Mouse (Mus musculus) mouse trophoblast stem cell (cell line): ENCODE data around the gene Adgrb3.

ENCODE experiments used
- in situ Hi-C, 2 experiments: fragments of 300-500 bp; cut with MseI, MboI; formaldehyde crosslinking; loops; 2 replicates in 1 of 2; 3 replicates in 1 of 2; pipeline ENCODE4 v1.15.1; 2025

Adgrb3 gene

DNA sequence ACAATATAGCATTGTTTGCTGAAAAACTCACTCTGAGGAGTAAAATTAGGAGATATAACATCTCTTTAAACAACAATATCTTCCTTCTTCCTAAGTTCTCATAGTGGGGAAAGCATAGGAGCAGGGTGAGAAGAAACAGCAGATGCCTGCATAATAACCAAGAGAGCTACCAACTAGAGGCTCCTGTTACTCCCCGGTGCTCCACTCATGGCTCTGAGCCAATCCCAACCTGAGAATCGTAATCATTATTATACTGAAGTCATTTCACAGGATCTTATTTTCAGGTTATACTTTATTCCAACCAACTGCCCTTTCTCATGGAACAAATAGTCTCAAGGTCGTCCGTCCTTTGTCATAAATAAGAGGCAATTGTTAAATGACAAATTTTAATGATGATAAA is 75.0 kb downstream of the Adgrb3 start:
- in situ Hi-C loops: no loop called here

DNA sequence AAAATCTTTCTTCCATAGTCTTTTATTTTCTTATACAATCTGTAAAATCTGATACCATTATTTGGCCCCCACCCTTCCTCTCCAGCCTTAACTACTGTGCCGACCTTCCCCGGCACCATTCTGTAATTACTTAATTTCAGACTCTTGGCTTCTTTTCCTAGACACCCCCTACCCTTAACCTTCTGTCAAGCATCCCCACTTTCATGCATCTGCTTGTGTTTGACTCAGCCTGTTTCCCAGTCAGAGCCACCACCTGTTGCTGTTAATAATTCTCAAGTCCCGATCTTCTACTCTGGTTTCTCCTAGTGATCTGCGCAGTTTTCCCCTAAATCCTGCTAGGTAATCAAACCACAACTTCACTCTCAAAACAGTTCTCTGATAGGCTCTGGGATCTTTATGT is 83.9 kb downstream of the Adgrb3 start:
- in situ Hi-C loops: no loop called here

DNA sequence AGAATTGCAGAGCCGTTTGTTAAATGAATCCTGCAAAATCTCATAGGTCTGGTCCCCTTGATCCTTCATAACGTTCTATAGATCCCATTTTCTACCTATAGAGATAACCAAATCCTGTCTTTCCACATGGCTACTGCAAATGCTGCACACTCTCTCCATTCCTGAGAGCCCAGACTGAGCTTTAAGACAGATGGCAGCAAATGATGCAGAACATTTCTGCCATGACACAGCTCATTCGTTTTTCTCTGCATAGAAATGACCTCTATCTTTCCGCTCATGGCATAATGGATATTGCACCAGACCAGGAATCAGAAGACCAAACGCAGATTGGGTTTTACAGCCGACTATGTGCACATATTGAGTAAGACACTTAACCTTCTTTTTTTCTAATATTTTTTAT is 84.8 kb downstream of the Adgrb3 start:
- in situ Hi-C loops: no loop called here

DNA sequence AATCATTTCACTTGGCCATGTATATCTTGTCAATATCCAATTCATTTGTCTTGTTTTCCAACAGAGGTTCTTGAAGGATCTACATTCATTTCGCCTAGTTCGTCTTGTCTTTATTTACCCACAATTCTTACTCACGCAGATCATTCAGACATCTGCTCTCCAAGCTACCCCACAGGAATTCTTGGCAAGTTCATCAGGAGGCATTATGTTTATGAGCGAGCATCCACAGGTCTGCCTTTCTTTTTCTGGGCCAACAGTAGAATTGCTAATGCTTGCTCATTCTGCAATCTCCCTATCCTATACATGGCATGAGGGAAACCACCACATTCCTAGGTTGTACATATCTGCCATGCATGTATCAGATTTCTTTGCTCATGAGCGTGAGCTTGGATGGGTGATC is 99.7 kb downstream of the Adgrb3 start:
- in situ Hi-C loops: no loop called here

DNA sequence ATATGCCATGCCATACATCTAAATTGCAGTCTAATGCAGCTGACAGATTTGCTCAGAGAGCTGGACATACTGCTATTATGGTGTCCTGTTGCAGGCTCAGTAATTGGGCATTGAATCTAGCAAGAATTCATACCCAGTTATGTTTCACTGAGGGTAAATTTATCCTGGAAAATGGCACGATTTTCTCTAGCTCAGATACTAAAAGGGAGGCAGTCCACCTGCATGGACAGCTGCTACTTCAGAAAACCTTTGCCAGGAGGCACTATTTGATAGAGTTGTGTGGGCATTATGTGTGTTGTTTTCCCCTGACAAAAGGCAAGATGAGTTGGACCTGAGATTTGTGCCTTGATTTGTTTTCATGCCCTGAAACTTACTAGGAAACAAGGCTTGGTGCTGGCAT is 118.0 kb downstream of the Adgrb3 start:
- in situ Hi-C loops: no loop called here

DNA sequence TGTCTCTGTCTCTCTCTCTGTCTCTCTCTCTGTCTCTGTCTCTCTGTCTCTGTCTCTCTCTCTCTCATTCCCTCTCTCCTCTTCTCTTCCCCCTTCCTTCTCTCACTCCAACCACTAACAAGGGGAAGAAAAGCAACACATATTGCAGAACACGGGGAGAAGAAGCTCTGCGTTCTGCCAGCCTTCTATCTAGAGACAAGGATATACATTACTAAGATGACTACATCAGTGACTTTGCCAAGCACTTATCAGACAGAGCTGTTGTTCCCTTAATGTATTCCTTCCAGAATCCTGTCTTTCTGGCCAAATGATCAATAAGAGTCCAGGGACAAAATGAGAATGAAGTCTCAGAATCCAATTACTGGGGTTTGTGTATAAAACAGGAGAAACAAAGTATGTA is 123.2 kb downstream of the Adgrb3 start:
- in situ Hi-C loops: no loop called here

DNA sequence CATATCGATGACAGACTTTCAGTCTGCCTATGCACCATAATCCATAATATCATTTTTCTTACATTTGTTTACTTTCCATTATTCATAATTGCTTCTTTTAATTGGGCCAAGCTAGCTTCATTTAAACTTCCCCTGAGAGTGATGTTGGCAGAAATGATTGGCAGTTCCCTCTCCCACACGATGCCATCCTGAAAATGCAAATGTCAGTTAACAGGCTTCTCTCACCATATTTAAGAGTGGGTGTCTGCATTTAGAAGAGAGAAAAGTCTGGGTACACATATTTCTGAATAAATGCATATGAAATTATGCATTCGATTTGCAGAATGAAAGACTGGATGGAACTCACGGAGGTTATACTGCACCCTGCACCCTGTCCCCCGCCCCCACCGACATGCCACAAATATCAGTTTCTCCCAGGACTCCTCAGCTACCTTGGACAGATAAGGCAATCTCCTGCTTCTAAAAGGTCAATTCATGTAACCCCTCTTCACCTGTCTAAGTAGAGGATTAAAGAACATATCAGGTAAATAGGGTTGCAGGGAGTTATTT is 130.7 kb downstream of the Adgrb3 start:
- in situ Hi-C loops: no loop called here

DNA sequence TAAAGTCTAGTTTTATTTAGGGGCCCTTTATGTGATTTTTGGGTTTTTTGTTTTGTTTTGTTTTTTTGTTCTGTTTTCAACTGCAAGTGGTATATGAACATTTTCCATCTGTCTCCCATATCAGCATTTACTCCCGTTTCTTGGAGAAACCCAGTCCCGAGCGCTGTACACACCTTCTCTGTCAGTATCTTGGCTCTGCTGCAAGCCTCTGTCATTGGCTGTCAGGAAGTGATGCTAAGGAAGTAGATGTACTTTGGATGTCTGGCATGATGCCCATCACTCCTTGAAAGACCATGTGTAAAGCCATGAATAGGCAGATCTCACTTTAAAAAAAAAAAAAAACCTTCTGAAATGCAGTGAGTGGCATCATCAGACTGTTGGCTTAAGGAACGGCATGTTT is 132.3 kb downstream of the Adgrb3 start:
- in situ Hi-C loops: no loop called here

DNA sequence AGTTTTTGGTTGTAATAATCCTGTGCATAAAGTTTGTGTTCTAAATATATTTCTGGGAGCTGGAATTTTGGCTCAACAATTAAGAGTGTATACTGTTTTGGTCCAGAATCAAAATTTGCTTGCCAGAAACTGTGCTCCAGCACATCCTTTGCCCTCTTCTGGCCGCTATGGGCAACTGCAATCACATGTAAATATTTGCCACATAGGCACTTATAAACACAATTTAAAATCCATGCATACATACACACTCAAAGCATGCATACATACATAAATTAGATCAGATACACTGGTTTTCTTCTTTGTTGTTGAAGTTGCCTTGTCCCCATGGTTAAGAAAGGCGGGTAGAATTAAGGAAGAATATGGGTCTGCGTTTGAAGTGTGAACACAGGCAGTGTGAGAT is 132.7 kb downstream of the Adgrb3 start:
- in situ Hi-C loops: no loop called here

DNA sequence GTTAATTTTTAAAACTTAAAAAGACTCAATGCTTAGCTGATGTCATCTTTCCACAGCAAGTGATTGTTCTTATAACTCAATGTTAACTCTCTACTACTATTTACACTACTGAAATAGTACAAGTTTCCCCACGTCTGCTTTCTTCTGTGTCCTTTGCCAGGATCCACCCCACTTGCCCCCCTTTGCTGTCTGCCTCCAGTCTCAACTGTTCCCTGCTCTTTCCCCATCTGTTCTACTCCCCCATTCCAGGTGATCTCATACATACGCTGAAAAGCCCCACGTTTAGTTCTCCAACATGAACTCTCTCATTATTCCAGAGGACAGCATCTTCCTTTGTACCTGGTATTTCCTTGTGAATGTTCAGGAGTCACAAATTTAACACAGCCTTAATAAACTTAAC is 147.4 kb downstream of the Adgrb3 start:
- in situ Hi-C loops: no loop called here

DNA sequence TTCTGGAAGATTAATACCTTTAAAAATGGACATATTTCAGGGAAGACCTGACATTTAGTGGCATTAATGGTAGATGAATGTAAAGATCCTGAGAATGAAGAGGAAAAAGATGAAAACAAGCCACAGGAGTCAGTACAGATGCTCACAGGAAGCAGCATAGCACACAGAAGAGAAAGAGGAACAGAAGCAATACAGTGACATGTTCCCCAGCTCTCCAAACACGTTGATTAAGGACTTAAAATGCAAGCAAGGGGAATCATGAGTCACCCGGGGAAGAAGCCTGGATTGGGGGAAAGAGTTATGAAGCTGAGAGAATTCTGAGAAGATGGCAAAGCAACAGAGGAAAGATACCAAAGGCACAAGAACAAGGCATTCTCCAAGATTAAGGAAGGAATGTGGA is 149.9 kb downstream of the Adgrb3 start:
- in situ Hi-C loops: no loop called here

DNA sequence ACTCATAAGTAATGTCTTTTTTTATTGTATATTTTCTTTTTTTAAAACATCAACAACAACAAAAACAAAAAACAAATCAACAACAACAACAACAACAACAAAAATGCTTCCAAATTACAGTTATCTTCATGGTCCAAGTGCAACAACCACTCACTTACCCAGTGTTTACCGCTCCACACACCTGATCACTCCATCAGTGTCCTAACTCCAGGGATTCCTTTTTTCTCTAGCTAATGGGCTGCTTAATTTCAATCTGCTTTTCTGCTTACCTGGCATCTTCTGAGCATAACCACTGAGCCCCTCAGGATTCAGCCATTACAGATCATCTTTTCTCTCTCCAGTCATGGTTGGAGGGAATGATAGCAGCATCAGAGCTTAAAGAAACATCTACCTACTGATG is 176.8 kb downstream of the Adgrb3 start:
- in situ Hi-C loops: no loop called here

DNA sequence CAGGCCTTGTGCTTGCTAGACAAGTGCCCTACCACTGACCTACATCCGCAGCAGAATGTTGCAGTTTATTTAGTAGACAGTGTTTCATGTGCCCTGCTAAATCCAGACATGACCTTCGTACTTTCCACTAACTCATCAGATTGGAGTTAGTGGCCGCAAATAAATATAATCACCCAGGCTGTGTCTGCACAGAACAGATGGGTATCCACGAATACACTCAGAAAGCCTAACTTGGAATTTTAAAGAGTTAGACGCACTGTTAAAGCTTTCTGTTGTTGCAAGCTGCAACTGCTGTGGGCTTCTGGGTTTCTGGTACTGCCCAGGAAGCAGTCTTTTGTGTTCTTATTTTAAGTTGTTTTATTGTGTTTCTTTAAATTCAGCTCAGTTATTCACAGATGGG is 185.3 kb downstream of the Adgrb3 start:
- in situ Hi-C loops: no loop called here

DNA sequence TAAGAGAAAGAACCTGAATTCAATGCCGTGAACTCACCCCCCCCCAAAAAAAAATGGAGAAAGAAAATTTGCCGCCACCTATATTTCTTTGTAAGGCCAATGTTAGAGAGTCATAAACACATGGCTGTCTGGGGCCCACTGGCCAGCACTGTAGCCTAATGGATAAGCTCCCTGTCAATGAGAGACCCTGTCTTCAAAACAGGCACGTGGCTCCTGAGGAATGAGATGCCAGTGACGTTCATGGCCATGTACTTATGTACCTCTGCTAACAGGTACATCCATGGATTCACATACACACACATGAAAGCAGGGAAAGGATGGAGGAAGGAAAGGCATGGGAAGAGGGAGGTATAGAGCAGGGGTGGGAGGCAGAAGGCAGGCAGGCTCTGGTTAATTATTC is 208.0 kb downstream of the Adgrb3 start:
- in situ Hi-C loops: no loop called here

DNA sequence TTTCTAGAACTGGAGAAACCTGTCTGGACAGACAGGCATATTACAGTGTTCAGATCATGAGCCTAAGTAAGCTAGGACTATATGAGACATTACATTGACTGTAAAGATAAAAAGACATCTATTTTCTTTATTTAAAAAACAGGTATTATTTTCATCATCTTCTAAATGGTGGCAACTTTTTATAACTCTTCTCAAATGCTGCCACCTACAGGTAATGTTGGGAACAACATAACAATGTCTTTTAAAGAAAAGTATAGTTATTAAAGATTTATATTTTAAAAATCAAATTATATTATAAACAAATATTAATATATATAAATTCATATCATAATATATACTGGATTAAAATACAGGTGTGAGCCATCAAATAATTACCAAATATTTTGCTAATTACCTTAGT is 212.6 kb downstream of the Adgrb3 start:
- in situ Hi-C loops: loop anchor here in 1 of 2 experiments (10.0 kb wide), 1 partner anchor 102 kb away; no protein-coding TSS in a partner anchor

DNA sequence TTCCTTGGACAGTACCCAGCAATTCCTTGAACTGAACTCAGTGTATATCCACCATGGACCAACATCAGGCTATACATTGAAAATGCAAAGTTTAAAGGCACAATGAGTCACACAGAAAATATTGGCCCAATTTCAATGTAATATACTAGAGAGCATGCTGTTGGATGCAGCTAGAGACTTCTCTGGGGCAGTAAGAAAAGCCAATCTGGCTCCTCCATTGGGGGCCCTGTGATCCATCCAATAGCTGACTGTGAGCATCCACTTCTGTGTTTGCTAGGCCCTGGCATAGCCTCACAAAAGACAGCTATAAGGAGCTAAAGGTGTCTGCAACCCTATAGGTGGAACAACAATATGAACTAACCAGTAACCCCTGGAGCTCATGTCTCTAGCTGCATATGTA is 218.7 kb downstream of the Adgrb3 start:
- in situ Hi-C loops: loop anchor here in 1 of 2 experiments (10.0 kb wide), 1 partner anchor 96 kb away; no protein-coding TSS in a partner anchor

DNA sequence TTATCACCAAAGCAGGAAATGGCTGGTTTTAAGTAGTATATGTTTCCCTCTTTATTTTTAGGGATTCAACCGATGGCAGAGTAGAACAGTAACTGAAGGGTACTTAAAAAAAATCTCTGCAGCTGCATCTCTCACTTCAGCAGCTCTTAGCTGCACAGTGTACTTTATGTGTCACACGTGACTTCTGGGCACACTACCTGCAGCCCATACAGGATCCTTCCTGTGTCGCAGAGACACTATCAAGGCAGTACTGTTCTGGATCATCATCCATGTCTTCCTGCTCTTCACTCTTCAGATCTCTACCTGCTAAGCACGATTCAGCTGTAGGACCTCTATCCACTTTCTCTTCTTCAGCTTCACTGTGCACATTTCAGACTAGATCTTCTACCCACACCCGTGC is 230.6 kb downstream of the Adgrb3 start:
- in situ Hi-C loops: no loop called here

DNA sequence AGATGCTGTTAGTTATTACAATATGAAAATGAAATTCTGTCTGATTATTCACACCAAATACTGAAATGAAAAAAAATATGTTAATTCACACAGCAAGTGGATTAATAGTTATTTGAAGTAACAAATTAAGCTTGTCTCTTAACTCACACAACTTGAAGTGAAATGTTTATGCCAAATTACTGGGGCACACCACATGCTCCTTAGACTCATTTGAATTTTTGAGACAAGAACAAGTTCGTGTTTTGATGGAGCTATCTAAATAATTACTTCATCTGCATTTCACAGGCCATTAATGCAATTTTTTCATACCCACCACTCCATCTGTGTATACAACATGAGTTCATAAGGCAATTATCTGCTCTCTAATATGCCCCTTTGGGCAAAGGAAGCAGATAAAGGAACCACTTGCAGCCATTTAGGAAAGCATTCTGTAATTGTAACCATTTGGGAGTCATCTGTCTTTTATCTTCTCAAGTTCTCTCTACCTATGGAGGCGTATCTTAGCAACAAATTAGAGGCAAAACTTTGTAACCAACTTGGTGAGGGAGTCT is 240.9 kb downstream of the Adgrb3 start:
- in situ Hi-C loops: no loop called here

DNA sequence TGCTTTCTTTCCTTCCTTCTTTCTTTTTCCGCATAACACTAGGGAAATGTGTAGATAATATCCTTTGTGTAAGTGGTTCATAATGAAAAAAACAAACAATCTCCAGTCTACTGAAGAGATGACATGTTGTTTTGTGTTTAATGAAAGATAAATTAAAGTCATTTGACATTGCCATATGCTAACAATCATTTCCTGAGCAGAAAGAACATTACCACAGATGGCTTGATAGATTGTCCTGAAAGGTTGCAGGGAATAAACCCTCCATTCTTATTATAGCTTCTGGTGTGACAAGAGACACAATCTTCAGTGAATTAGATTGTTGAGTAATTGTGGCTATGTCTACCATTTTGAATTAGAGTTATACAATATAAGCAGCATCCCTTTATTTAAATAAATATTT is 247.8 kb downstream of the Adgrb3 start:
- in situ Hi-C loops: no loop called here

DNA sequence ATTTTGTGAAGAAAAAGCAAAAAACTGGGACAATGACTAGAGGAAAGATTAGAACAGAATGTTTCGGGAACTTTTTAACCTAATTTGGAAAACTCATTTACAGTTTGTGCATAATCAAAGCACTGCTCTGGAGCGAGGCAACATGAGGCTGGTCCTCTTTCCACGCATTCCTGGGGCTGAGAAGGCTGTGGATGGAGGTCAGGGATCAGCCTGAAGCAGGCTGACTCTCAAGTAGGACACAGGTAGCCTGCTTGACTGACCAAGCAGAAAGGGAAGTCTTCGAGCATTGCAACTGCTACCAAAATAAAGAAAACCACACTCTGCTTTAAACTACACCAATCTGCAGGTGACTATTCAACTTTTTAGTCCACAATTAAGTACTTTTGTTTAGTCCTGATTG is 251.7 kb downstream of the Adgrb3 start:
- in situ Hi-C loops: no loop called here

DNA sequence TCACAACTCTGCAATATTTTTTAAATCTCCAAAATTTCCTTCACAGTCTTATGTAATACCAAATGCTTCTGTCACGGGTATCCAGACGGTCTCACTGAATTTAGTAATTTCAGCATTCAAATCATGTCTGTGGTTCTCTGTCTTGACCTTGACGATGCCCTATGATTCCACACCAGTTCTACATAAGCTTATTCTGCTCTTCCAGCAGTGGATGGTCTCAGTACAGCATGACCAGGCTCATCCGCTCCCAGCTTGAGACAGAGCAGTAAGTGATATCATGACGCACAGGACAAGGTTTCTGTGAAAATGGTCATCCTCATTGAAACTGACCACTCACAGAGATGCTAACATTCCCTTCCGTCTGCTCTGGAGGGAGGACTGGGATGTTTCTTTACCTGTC is 252.9 kb downstream of the Adgrb3 start:
- in situ Hi-C loops: no loop called here

DNA sequence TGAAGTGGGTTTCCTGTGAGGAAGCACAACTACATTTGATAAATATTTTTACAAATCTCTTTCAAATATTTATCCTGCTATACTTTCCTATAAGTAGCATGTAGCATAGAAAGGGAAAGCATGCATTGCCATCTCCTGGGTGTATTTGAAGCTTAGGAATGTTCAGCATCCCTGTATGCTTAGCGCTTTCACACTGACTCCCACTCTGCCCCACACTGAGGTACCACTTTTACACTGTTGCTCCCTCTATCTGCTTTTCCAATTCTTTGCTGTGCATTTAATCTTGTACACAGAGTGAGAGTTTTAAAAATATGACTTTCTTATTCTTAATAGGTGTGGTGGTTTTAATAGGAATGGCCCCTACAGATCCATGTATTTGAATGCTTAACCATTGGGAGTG is 261.4 kb downstream of the Adgrb3 start:
- in situ Hi-C loops: no loop called here

DNA sequence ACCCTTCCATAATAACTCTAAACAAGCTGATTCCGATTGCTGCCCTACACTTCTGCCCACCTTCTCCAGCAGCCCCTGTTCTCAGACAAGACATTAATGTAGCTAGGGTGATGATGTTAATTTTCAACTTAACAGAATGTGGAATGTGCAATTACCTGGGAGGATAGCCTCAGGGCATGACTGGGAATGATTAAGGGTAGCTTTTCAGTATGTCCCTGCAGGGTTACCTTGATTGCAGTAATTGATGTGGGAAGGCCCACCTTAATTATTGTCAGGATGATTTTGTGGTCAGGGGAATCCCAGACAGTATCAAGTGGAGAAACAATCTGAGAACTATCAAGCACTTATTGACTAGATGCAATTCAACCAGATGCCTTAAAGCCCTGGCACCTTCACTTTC is 283.4 kb downstream of the Adgrb3 start:
- in situ Hi-C loops: no loop called here

DNA sequence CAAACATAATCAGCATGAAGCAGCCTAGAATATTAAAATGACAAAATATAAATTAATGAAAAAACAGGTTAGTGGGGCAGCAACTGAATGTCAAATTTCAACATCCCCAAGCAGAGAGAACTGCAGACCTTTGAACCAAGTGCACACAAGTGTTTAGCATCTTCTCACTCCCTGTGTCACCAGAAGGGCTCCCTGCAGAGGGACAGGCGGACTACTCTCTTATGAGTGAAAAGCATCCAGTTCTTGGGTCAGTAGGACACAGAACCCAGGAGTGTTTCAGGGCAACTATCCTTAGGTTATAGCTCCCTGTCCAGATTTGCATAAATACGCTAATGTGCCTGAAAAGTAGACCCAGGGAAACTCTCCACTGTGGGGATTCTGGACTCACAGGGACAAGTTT is 285.6 kb downstream of the Adgrb3 start:
- in situ Hi-C loops: no loop called here
